Mouse (Mus musculus) neural tube, embryonic 14.5 days (tissue): ENCODE data around the gene Ccdc157. TPM values are rescaled to one million over a fixed set of nuclear protein-coding genes. Genes with fewer than 3 reads are reported as not detected.
"Not testable (repeated sequence)": the region's sequence is repeated elsewhere in the genome, so short reads cannot be mapped to it uniquely, and the experiment has no call there.

Experiments used
- ATAC-seq: fragments of 200-750 bp; cut with Nextera tagmentation; 2 replicates; pipeline ENCODE4 v1.8.0; 2017; ENCODE audit warnings: low read depth, mild to moderate bottlenecking, moderate TSS enrichment, moderate library complexity
- H3K27ac ChIP-seq: fragments of 300-500 bp; sonication (generic); 2 replicates; pipeline ENCODE4 v1.5.1; 2014; ENCODE audit warnings: low read depth, mild to moderate bottlenecking, control low read depth, low read length, moderate library complexity, mixed read lengths
- H3K27me3 ChIP-seq: fragments of 300-500 bp; sonication (generic); 2 replicates; pipeline ENCODE4 v1.6.1; 2014; ENCODE audit warnings: low read length; ENCODE audit not compliant: control insufficient read depth, insufficient read depth
- H3K36me3 ChIP-seq: fragments of 300-500 bp; sonication (generic); 2 replicates; pipeline ENCODE4 v1.6.1; 2014; ENCODE audit warnings: low read length, mixed read lengths; ENCODE audit not compliant: control insufficient read depth, insufficient read depth
- H3K4me1 ChIP-seq: fragments of 300-500 bp; sonication (generic); 2 replicates; pipeline ENCODE4 v1.6.1; 2014; ENCODE audit warnings: low read length; ENCODE audit not compliant: control insufficient read depth, insufficient read depth
- H3K4me2 ChIP-seq: fragments of 300-500 bp; sonication (generic); 2 replicates; pipeline ENCODE4 v1.6.1; 2014; ENCODE audit warnings: mild to moderate bottlenecking, low read depth, low read length, control low read depth
- H3K4me3 ChIP-seq: fragments of 300-500 bp; sonication (generic); 2 replicates; pipeline ENCODE4 v1.5.1; 2014; ENCODE audit warnings: low read depth, low read length, control low read depth, mixed read lengths
- H3K9ac ChIP-seq: fragments of 300-500 bp; sonication (generic); replicated peaks from 2 replicates; pipeline ENCODE4 v1.6.1; 2014; ENCODE audit warnings: low read depth, mild to moderate bottlenecking, control low read depth, low read length, mixed read lengths
- H3K9me3 ChIP-seq: fragments of 300-500 bp; sonication (generic); 2 replicates; pipeline ENCODE4 v1.6.1; 2016; ENCODE audit warnings: low read length; ENCODE audit not compliant: control insufficient read depth
- WGBS: fragments of 180-500 bp; shearing (Covaris S2); extraction: QIAGEN DNeasy Blood & Tissue Kit; methylation state at CpG from one replicate; pipeline ENCODE4 v1.1.7; 2014; 5-methylcytosine and 5-hydroxymethylcytosine counted together
- polyA plus RNA-seq: library from polyadenylated mRNA; unstranded; fragments of >200 nt; fragmentation: Nextera tagmentation; extraction: Ambion mirVana; gene quantifications from 2 replicates; pipeline ENCODE4 v1.2.1, GENCODE M21; 2014

The Ccdc157 gene
- polyA plus RNA-seq, 1 experiment from 2014 or later: 5.8 TPM

GRCm38 (mm10) chr11:4186486-4187317 is 26.6 kb upstream of the Ccdc157 start, which contains the start of gene Tbc1d10a:
Gene Tbc1d10a (plus strand): TSS chr11:4186789.
- ATAC-seq: peak; percentile 99
- WGBS: under 1% methylated on average over 71 of the region's 71 CpGs

DNA sequence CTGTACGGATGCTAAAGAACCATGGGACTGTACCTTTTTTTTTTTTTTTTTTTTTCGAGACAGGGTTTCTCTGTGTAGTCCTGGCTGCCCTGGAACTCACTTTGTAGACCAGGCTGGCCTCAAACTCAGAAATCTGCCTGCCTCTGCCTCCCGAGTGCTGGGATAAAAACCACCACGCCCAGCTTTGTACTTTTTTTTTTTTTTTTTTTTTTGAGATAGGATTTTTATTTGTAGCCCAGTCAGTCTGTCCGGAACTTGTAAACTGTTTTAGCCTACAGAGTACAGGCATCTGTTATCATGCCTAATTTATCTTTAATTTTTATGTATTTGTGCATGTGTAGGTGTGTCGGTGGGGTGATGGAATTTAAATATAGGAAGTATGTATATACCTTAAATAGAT is 25.4 kb upstream of the Ccdc157 start:
- H3K27me3 ChIP-seq, H3K9me3 ChIP-seq, H3K27ac ChIP-seq, H3K4me3 ChIP-seq, H3K9ac ChIP-seq, ATAC-seq, H3K4me2 ChIP-seq: not testable (repeated sequence)
- 90% methylated on average over 6 of the region's 6 CpGs for WGBS
- H3K36me3 ChIP-seq: peaks cover 28% of the 10 kb centered on the region
- H3K4me1 ChIP-seq: peaks cover 13% of the 10 kb centered on the region

More at GRCm38 (mm10) chr11:4186486-4187317, 26.6 kb upstream of the Ccdc157 start, which contains the start of gene Tbc1d10a:
- peak within 1 kb of the TSS; percentile 57 for H3K27ac ChIP-seq
- H3K4me2 ChIP-seq: peak within 1 kb of the TSS; percentile 81
- peaks cover 13% of the 10 kb centered on the region for H3K4me1 ChIP-seq
- peaks cover 16% of the 10 kb centered on the region for H3K36me3 ChIP-seq
- H3K9ac ChIP-seq: peak within 1 kb of the TSS; percentile 89
- H3K4me3 ChIP-seq: peak within 1 kb of the TSS; percentile 74
- no peaks in the 10 kb centered on the region for H3K27me3 ChIP-seq
- H3K9me3 ChIP-seq: no peaks in the 10 kb centered on the region

DNA sequence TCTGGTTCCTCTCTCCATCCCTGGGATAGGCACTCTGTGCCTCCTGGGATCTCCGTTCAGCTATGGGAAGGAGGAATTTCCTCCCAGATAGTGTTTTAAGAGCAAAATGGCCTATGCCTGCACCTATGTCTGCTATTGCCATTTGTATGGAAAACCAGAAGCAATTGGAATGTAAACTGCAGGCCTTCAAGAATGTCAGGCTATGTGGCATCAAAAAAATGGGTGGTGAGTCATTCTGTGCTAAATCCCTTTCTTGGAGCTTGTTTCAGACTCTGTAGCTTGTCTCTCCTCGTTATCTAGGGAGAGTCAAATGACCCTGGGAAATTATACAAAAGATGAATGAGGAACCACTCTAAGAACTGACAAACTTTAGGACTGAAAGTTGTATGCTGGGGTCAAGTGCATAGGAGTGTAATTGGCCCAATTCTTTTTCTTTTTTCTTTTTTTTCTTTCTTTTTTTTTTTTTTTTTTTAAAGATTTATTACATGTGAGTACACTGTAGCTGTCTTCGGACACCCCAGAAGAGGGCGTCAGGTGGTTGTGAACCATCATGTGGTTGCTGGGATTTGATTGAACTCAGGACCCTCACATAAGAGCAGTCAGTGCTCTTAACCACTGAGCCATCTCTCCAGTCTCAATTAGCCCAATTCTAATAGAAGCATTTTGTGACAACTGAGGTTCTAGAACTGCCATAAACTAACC is 24.3 kb upstream of the Ccdc157 start:
- H3K27me3 ChIP-seq: no peaks in the 10 kb centered on the region
- H3K9ac ChIP-seq: no peak overlapping the region
- no peak for ATAC-seq
- peaks cover 37% of the 10 kb centered on the region for H3K36me3 ChIP-seq
- H3K4me3 ChIP-seq: no peak overlapping the region
- H3K27ac ChIP-seq: no peak overlapping the region
- H3K4me1 ChIP-seq: peaks cover 8% of the 10 kb centered on the region
- WGBS: 79% methylated on average over 4 of the region's 4 CpGs
- no peaks in the 10 kb centered on the region for H3K9me3 ChIP-seq
- no peak overlapping the region for H3K4me2 ChIP-seq

DNA sequence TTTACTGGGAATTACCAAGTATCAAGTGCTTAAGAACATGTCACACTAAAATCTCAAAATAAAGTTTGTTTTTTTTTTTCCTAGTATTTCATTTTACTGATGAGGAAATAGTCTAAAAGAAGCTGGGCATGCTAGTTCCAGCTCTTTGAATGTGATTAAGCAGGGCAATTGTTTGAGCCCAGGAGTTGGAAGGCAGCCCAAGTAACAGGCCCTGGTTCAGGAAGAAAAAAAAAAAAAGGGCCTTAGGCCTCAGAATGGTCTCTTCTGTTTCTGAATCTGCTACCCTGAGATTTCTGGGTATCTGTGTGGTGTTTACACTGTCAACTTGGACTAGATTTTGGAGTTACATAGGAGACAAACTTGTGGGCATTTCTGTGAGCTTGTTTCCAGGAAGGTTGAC is 23.4 kb upstream of the Ccdc157 start:
- Histone ChIP-seq H3K9me3 (no peaks in the 10 kb centered on the region), H3K36me3 (peaks cover 46% of the 10 kb centered on the region), H3K27ac (no peak overlapping the region; the same call in 1 of the 2 replicates), H3K4me3 (no peak overlapping the region), H3K4me2 (no peak overlapping the region), H3K27me3 (no peaks in the 10 kb centered on the region), H3K4me1 (peaks cover 8% of the 10 kb centered on the region), H3K9ac (no peak overlapping the region)
- ATAC-seq: no peak

DNA sequence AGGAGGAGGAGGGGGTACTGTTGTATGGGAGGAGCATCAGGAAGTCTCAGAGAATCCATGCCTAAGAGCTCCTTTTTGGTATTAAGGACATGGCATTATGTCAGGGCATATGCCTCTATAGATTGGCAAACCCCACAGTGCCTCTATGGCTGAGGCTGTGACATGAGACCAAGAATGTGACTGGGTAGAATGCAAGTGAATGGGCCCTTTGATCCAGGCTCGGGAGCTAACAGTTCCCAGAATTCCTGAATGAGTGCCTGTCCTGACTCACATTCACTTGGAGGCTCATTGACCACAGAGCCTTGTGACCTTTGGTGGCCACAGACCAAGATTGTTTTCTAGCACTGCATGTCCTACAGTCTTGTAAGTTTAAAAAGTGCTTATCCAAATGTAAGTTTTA is 22.0 kb upstream of the Ccdc157 start:
- WGBS: 3% methylated on average over 1 of the region's 1 CpGs
- no peak overlapping the region for H3K4me2 ChIP-seq
- H3K4me1 ChIP-seq: no peaks in the 10 kb centered on the region; the same call in 1 of the 2 replicates
- no peak overlapping the region for H3K27ac ChIP-seq
- H3K9ac ChIP-seq: no peak overlapping the region
- no peak overlapping the region for H3K4me3 ChIP-seq
- H3K27me3 ChIP-seq: no peaks in the 10 kb centered on the region
- H3K36me3 ChIP-seq: peaks cover 61% of the 10 kb centered on the region
- no peaks in the 10 kb centered on the region for H3K9me3 ChIP-seq
- ATAC-seq: no peak

GRCm38 (mm10) chr11:4177716-4178115 is 17.6 kb upstream of the Ccdc157 start:
- H3K27me3 ChIP-seq: no peaks in the 10 kb centered on the region
- H3K4me2 ChIP-seq: no peak overlapping the region
- no peak overlapping the region for H3K9ac ChIP-seq
- H3K4me3 ChIP-seq: no peak overlapping the region
- H3K9me3 ChIP-seq: no peaks in the 10 kb centered on the region
- no peak for ATAC-seq
- peaks cover 96% of the 10 kb centered on the region for H3K36me3 ChIP-seq
- H3K4me1 ChIP-seq: no peaks in the 10 kb centered on the region
- 89% methylated on average over 4 of the region's 4 CpGs for WGBS
- H3K27ac ChIP-seq: no peak overlapping the region

DNA sequence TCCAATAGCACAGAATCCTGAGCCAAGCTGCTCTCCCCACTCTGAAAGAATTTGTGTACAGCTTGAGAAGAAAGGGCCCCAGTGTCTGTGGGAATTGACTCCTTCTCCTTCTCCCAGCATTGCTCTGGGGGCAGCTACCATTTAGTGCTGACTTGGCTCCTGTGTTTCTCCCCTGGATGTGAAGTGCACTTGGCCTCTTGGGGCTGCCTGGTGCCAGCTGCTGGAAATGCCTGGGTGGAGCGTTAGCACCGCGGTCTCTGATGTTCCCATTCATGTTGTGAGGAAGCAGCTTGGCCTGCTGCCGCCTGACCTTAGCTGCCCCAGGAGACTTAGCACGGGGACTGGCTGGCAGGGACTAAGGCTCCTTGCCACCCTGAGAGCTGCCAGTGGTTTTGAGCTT is 14.5 kb upstream of the Ccdc157 start:
- WGBS: 75% methylated on average over 5 of the region's 5 CpGs
- H3K27me3 ChIP-seq: no peaks in the 10 kb centered on the region
- 0 out of 2 replicates have a peak overlapping the region, but pooled peaks have one; percentile 22 for H3K27ac ChIP-seq
- no peak; the same call in 1 of the 2 replicates for ATAC-seq
- no peaks in the 10 kb centered on the region for H3K9me3 ChIP-seq
- no peak overlapping the region for H3K4me2 ChIP-seq
- no peaks in the 10 kb centered on the region for H3K4me1 ChIP-seq
- H3K9ac ChIP-seq: no peak overlapping the region
- H3K4me3 ChIP-seq: no peak overlapping the region
- peaks cover 95% of the 10 kb centered on the region for H3K36me3 ChIP-seq

GRCm38 (mm10) chr11:4166467-4167090 is 6.5 kb upstream of the Ccdc157 start:
- ATAC-seq: no peak
- no peak overlapping the region for H3K27ac ChIP-seq
- H3K4me1 ChIP-seq: peaks cover 18% of the 10 kb centered on the region
- 97% methylated on average over 7 of the region's 7 CpGs for WGBS
- no peak overlapping the region for H3K9ac ChIP-seq
- no peaks in the 10 kb centered on the region for H3K27me3 ChIP-seq
- no peak overlapping the region for H3K4me2 ChIP-seq
- H3K4me3 ChIP-seq: no peak overlapping the region
- H3K36me3 ChIP-seq: peaks cover 79% of the 10 kb centered on the region
- no peaks in the 10 kb centered on the region for H3K9me3 ChIP-seq
